Mouse (Mus musculus) right cerebral cortex, postnatal 36 days (tissue): Measurements from ENCODE around the gene Sh3rf1.
A peak's percentile ranks its signal among the peaks of the same experiment; 100 is the strongest.

ENCODE experiments used
- DNase-seq, 2 experiments: peaks; one replicate each; pipeline ENCODE4 v3.0.0; 2022; ENCODE audit warnings: low spot score in 2 of 2, mixed read lengths in 1 of 2

The Sh3rf1 gene

GRCm38 (mm10) chr8:61223729-61224379 lies at the start of gene Sh3rf1:
Gene Sh3rf1, plus strand, starts transcription at chr8:61223872.
- peak; percentile 53 to 58 for DNase-seq

- DNase-seq = no peak
Observed at GRCm38 (mm10) chr8:61173921-61174492, 49.7 kb upstream of the Sh3rf1 start.

- DNase-seq = no peak
Observed at GRCm38 (mm10) chr8:61175876-61176275, 47.8 kb upstream of the Sh3rf1 start.

GRCm38 (mm10) chr8:61177680-61178593 lies 45.7 kb upstream of the Sh3rf1 start:
- DNase-seq = no peak

GRCm38 (mm10) chr8:61178594-61179140 lies 45.0 kb upstream of the Sh3rf1 start:
- no peak for DNase-seq

- no peak for DNase-seq
Observed at GRCm38 (mm10) chr8:61181592-61181991, 42.1 kb upstream of the Sh3rf1 start.

- DNase-seq = no peak
Observed at GRCm38 (mm10) chr8:61182020-61182419, 41.7 kb upstream of the Sh3rf1 start.

GRCm38 (mm10) chr8:61185274-61186198 lies 38.1 kb upstream of the Sh3rf1 start:
- DNase-seq = no peak

GRCm38 (mm10) chr8:61194306-61194925 lies 29.3 kb upstream of the Sh3rf1 start:
- no peak for DNase-seq

GRCm38 (mm10) chr8:61200254-61200887 lies 23.3 kb upstream of the Sh3rf1 start:
- DNase-seq = no peak

GRCm38 (mm10) chr8:61203035-61203826 lies 20.4 kb upstream of the Sh3rf1 start:
- DNase-seq = no peak

- DNase-seq = no peak
Observed at GRCm38 (mm10) chr8:61206876-61207275, 16.8 kb upstream of the Sh3rf1 start.

GRCm38 (mm10) chr8:61207636-61208035 lies 16.0 kb upstream of the Sh3rf1 start:
- no peak for DNase-seq

- no peak for DNase-seq
Observed at GRCm38 (mm10) chr8:61208719-61209118, 15.0 kb upstream of the Sh3rf1 start.

GRCm38 (mm10) chr8:61210836-61211235 lies 12.8 kb upstream of the Sh3rf1 start:
- peak in 1 of 2 experiments; percentile 22 for DNase-seq

- DNase-seq = no peak
Observed at GRCm38 (mm10) chr8:61215081-61215819, 8.4 kb upstream of the Sh3rf1 start.

GRCm38 (mm10) chr8:61217017-61217416 lies 6.7 kb upstream of the Sh3rf1 start:
- DNase-seq = no peak

GRCm38 (mm10) chr8:61217426-61217825 lies 6.2 kb upstream of the Sh3rf1 start:
- peak; percentile 69 to 81 for DNase-seq

- DNase-seq = no peak
Observed at GRCm38 (mm10) chr8:61218439-61218838, 5.2 kb upstream of the Sh3rf1 start.
